Mouse (Mus musculus): ENCODE results near the gene Ccdc105. TPM values are rescaled to one million over a fixed set of nuclear protein-coding genes. Genes with fewer than 3 reads are reported as not detected.

Gene Ccdc105
- 0.17 and 0.20 TPM in 2 replicates for polyA plus RNA-seq (2015; fragmentation: Nextera tagmentation; extraction: Ambion mirVana)

DNA sequence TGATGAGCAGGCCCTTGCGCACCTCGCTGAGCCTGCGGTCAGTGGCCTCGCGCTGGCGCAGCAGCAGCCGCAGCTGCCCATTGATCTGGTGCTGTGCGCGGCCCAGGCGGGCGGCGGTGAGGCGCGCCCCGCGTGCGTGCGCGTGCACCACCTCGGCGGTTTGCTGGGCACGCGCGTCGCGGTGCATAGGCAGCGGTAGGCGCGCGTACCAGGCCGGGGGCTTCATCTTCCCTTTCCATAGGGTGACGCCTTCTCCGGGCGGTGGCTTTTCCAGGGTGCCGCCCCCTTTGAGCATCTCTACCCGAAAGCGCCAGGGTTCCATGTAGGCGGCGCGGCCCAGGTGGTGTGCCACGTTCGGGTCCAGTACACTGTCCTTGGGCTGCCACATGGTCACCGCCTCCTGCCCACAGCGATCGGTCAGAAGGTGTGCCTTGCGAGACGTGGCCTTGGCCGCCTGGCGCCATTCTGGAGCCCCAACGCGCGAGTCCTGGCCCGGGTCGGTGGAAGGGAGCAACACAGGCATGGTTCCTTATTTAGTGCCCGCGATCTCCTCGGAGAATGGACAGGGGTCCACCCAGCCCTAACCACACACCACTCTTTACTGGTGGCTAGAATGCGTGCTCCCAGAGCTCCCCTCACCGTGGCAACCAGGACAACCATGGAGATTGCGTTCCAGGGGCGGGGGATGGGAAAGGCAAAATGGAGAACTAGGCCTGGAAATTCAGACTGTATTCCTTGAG lies at the start of gene Ccdc105:
TSS of gene Ccdc105 (minus strand) at position 614 of the 740 bp plus-strand sequence.
- peak; percentile 89 for ATAC-seq (ENCODE audit: insufficient number of reproducible peaks, insufficient read depth, low FRiP score, low TSS enrichment, low read depth)
- H3K9ac ChIP-seq, result peak within 1 kb of the TSS; percentile 81
- H3K9me3 ChIP-seq, result no peaks in the 10 kb centered on the region
- peak within 1 kb of the TSS; percentile 62 for H3K4me3 ChIP-seq
- H3K27ac ChIP-seq, result peak within 1 kb of the TSS; percentile 62
- H3K27me3 ChIP-seq, result no peaks in the 10 kb centered on the region
- H3K36me3 ChIP-seq, result no peaks in the 10 kb centered on the region
- peak within 1 kb of the TSS; percentile 79 for H3K4me2 ChIP-seq
- peaks cover 11% of the 10 kb centered on the region for H3K4me1 ChIP-seq
- 2% methylated on average over 61 of the region's 61 CpGs for WGBS

DNA sequence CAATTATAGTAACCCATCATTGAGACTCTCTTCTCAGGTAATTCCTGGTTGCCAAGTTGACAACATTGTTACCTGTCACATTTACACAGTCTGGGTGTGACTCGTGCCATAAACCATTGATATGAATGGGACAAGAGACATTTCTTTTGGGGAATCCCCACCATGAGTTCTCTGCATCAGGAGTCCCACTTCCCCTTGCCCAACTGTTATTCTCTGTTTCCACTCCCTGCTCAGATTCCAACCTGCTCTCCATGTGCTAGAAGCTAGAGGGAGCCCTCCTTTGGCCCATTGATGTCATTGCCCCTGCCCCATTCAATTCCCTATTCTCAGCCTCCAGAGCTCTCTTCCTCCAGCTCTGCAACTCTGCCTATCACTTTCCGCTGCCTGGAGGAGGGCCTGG lies 48.6 kb upstream of the Ccdc105 start:
- Histone ChIP-seq H3K27ac (no peak overlapping the region), H3K4me3 (no peak overlapping the region), H3K9me3 (no peaks in the 10 kb centered on the region), H3K4me2 (no peak overlapping the region), H3K36me3 (no peaks in the 10 kb centered on the region; the same call in 1 of the 2 replicates), H3K9ac (no peak overlapping the region), H3K4me1 (no peaks in the 10 kb centered on the region), H3K27me3 (no peaks in the 10 kb centered on the region)
- 83% methylated on average over 2 of the region's 2 CpGs for WGBS
- no peak for ATAC-seq (ENCODE audit: insufficient number of reproducible peaks, insufficient read depth, low FRiP score, low TSS enrichment, low read depth)

- Histone ChIP-seq H3K9me3 (no peaks in the 10 kb centered on the region), H3K4me3 (no peak overlapping the region), H3K4me2 (no peak overlapping the region), H3K9ac (no peak overlapping the region), H3K4me1 (peaks cover 2% of the 10 kb centered on the region; the same call in 1 of the 2 replicates), H3K27ac (no peak overlapping the region), H3K36me3 (no peaks in the 10 kb centered on the region), H3K27me3 (no peaks in the 10 kb centered on the region)
- 31% methylated on average over 1 of the region's 1 CpGs for WGBS
- no peak for ATAC-seq (ENCODE audit: insufficient number of reproducible peaks, insufficient read depth, low FRiP score, low TSS enrichment, low read depth)
Observed at GRCm38 (mm10) chr10:78790561-78790960, 37.7 kb upstream of the Ccdc105 start.

- no peaks in the 10 kb centered on the region for H3K9me3 ChIP-seq
- ATAC-seq (ENCODE audit: insufficient number of reproducible peaks, insufficient read depth, low FRiP score, low TSS enrichment, low read depth), result peak; percentile 89
- H3K4me2 ChIP-seq, result peak overlapping the region; percentile 68
- H3K27ac ChIP-seq, result peak overlapping the region; percentile 73
- no peaks in the 10 kb centered on the region for H3K36me3 ChIP-seq
- 3% methylated on average over 22 of the region's 22 CpGs for WGBS
- no peaks in the 10 kb centered on the region for H3K27me3 ChIP-seq
- H3K9ac ChIP-seq, result peak overlapping the region; percentile 75
- peaks cover 2% of the 10 kb centered on the region; the same call in 1 of the 2 replicates for H3K4me1 ChIP-seq
- peak overlapping the region; percentile 53 for H3K4me3 ChIP-seq
Observed at GRCm38 (mm10) chr10:78787566-78788087, 34.8 kb upstream of the Ccdc105 start.

DNA sequence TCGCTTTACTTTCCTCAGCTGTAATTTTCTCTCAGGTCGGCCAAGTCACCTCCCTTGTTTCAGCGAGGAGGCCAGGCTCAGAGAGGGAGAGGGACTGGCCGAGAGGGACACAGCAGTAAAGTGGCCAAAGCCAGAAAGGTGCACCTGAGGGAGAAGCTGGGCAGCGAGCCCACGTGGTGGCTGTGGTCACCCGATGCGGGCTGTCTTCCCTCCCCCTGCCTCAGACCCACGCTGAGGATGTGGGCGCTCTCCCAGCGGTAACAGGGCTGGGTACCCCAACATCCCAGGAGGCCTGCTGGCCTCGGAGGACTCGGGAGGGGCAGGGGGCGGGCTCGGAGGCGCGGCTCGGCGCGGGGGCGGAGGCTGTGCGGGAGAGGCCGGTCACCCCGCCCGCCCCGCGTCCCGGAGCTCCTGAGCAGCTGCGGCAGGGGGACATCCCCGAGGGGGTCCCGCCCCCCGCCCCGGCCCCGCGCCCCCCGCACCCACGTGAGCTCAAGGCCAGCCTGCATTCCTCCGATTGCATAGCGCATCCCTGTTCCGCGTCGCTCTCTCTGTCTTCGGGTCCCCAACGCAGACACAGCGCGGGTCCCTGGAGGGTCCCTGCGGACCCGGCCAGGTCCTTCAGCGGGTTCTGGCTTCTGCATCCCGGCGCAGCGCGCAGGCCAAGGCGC lies 27.3 kb upstream of the Ccdc105 start, which contains the start of gene Slc1a6:
TSS of gene Slc1a6 (plus strand) at position 516 of the 671 bp plus-strand sequence.
- H3K9me3 ChIP-seq, result no peaks in the 10 kb centered on the region
- H3K4me3 ChIP-seq, result peak within 1 kb of the TSS; percentile 65
- no peaks in the 10 kb centered on the region for H3K27me3 ChIP-seq
- peak within 1 kb of the TSS; percentile 98 for H3K4me2 ChIP-seq
- H3K36me3 ChIP-seq, result no peaks in the 10 kb centered on the region
- WGBS, result 1% methylated on average over 41 of the region's 54 CpGs
- H3K9ac ChIP-seq, result peak within 1 kb of the TSS; percentile 78
- peaks cover 15% of the 10 kb centered on the region for H3K4me1 ChIP-seq
- H3K27ac ChIP-seq, result no peak within 1 kb of the TSS
- peak; percentile 63 for ATAC-seq (ENCODE audit: insufficient number of reproducible peaks, insufficient read depth, low FRiP score, low TSS enrichment, low read depth)

GRCm38 (mm10) chr10:78779527-78779926 lies 26.7 kb upstream of the Ccdc105 start:
- Histone ChIP-seq H3K9ac (peak overlapping the region; percentile 78), H3K9me3 (no peaks in the 10 kb centered on the region), H3K4me3 (peak overlapping the region; percentile 65), H3K4me2 (peak overlapping the region; percentile 98), H3K36me3 (no peaks in the 10 kb centered on the region), H3K27me3 (no peaks in the 10 kb centered on the region), H3K27ac (no peak overlapping the region), H3K4me1 (peaks cover 15% of the 10 kb centered on the region)
- ATAC-seq (ENCODE audit: insufficient number of reproducible peaks, insufficient read depth, low FRiP score, low TSS enrichment, low read depth), result no peak
- WGBS, result 63% methylated on average over 9 of the region's 9 CpGs

- Histone ChIP-seq H3K9ac (no peak overlapping the region), H3K36me3 (no peaks in the 10 kb centered on the region), H3K4me1 (peaks cover 11% of the 10 kb centered on the region), H3K27ac (no peak overlapping the region), H3K4me2 (no peak overlapping the region), H3K4me3 (no peak overlapping the region), H3K27me3 (no peaks in the 10 kb centered on the region), H3K9me3 (no peaks in the 10 kb centered on the region)
- 45% methylated on average over 4 of the region's 4 CpGs for WGBS
- ATAC-seq (ENCODE audit: insufficient number of reproducible peaks, insufficient read depth, low FRiP score, low TSS enrichment, low read depth), result no peak
Observed at GRCm38 (mm10) chr10:78775830-78776229, 23.0 kb upstream of the Ccdc105 start.

GRCm38 (mm10) chr10:78765570-78765969 lies 12.7 kb upstream of the Ccdc105 start:
- no peaks in the 10 kb centered on the region for H3K27me3 ChIP-seq
- H3K4me1 ChIP-seq, result no peaks in the 10 kb centered on the region
- peaks cover 12% of the 10 kb centered on the region; the same call in 1 of the 2 replicates for H3K9me3 ChIP-seq
- no peaks in the 10 kb centered on the region for H3K36me3 ChIP-seq
- no peak overlapping the region for H3K27ac ChIP-seq
- no peak overlapping the region for H3K4me3 ChIP-seq
- H3K9ac ChIP-seq, result no peak overlapping the region
- WGBS, result 78% methylated on average over 1 of the region's 1 CpGs
- H3K4me2 ChIP-seq, result no peak overlapping the region
- ATAC-seq (ENCODE audit: insufficient number of reproducible peaks, insufficient read depth, low FRiP score, low TSS enrichment, low read depth), result no peak

DNA sequence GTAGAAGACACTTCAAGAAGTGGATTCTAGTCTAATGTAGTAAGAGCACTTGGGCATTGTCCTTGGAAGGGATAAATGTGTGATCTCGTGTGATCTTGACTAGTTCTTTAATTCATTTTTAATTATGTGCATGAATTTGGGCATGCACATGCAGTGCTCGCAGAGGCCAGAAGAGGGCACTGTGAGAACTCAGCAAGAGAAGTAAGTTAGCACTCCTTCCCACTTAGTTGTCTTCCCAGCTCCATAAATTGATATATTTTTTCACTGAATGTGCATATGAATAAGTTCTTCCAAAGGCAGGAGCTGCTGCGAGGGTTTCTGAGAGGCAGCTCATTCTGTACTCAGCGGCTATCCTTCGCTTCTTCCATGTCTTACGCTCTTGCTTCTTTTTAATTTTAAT lies 3.2 kb upstream of the Ccdc105 start:
- Histone ChIP-seq H3K9me3 (no peaks in the 10 kb centered on the region), H3K4me2 (no peak overlapping the region), H3K36me3 (no peaks in the 10 kb centered on the region), H3K4me3 (no peak overlapping the region), H3K9ac (no peak overlapping the region), H3K27me3 (no peaks in the 10 kb centered on the region), H3K4me1 (peaks cover 5% of the 10 kb centered on the region; the same call in 1 of the 2 replicates), H3K27ac (no peak overlapping the region)
- ATAC-seq (ENCODE audit: insufficient number of reproducible peaks, insufficient read depth, low FRiP score, low TSS enrichment, low read depth), result no peak
- 39% methylated on average over 6 of the region's 6 CpGs for WGBS

DNA sequence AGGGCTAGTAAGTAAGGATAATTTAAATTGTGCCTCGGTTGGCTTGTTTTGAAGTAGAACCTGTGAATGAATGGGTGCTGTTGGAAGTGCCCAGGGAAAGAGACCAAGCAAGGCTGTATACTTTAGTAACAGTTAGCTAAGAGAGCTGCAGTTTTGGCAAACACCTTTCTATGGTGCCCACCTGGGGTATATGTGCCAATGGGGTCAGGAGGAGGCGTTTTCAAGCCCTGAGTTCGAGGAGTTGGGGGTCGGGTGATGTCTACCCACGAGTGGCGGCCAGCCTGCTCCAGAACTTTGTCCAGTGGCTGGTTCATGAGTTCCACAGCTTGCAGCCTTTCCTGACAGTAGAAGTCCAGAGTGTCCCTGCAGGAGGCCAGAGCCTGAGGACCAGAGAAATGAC lies 3.9 kb downstream of the Ccdc105 start:
- Histone ChIP-seq H3K4me1 (peaks cover 21% of the 10 kb centered on the region), H3K9me3 (no peaks in the 10 kb centered on the region), H3K36me3 (no peaks in the 10 kb centered on the region), H3K27ac (no peak overlapping the region), H3K9ac (no peak overlapping the region), H3K4me2 (no peak overlapping the region), H3K4me3 (no peak overlapping the region), H3K27me3 (no peaks in the 10 kb centered on the region)
- WGBS, result 90% methylated on average over 6 of the region's 6 CpGs
- no peak for ATAC-seq (ENCODE audit: insufficient number of reproducible peaks, insufficient read depth, low FRiP score, low TSS enrichment, low read depth)

GRCm38 (mm10) chr10:78748161-78748560 lies 4.7 kb downstream of the Ccdc105 start:
- H3K4me2 ChIP-seq, result peak overlapping the region; percentile 66; the same call in 1 of the 2 replicates
- no peak overlapping the region for H3K27ac ChIP-seq
- no peaks in the 10 kb centered on the region for H3K36me3 ChIP-seq
- no peak for ATAC-seq (ENCODE audit: insufficient number of reproducible peaks, insufficient read depth, low FRiP score, low TSS enrichment, low read depth)
- 82% methylated on average over 13 of the region's 13 CpGs for WGBS
- peaks cover 21% of the 10 kb centered on the region for H3K4me1 ChIP-seq
- no peaks in the 10 kb centered on the region for H3K9me3 ChIP-seq
- H3K27me3 ChIP-seq, result no peaks in the 10 kb centered on the region
- H3K9ac ChIP-seq, result no peak overlapping the region
- H3K4me3 ChIP-seq, result no peak overlapping the region

Measured in embryonic facial prominence, embryonic 13.5 days (tissue).